Mouse (Mus musculus) embryonic facial prominence, embryonic 12.5 days (tissue): ENCODE measurements around the gene E330034G19Rik. TPM values are rescaled to one million over a fixed set of nuclear protein-coding genes. Genes with fewer than 3 reads are reported as not detected.
"Not testable (repeated sequence)": the region's sequence is repeated elsewhere in the genome, so short reads cannot be mapped to it uniquely, and the experiment has no call there.

Experiments
- ATAC-seq: fragments of 200-750 bp; cut with Nextera tagmentation; 2 replicates; pipeline ENCODE4 v1.8.0; 2017; ENCODE audit not compliant: insufficient number of reproducible peaks, insufficient read depth, low FRiP score, low TSS enrichment
- H3K27ac ChIP-seq: fragments of 300-500 bp; sonication (generic); 2 replicates; pipeline ENCODE4 v1.5.1; 2016; ENCODE audit warnings: mild to moderate bottlenecking
- H3K27me3 ChIP-seq: fragments of 300-500 bp; sonication (generic); 2 replicates; pipeline ENCODE4 v1.6.1; 2016; ENCODE audit warnings: mild to moderate bottlenecking, moderate library complexity
- H3K36me3 ChIP-seq: fragments of 300-500 bp; sonication (generic); 2 replicates; pipeline ENCODE4 v1.6.1; 2016; ENCODE audit warnings: mild to moderate bottlenecking
- H3K4me1 ChIP-seq: fragments of 300-500 bp; sonication (generic); 2 replicates; pipeline ENCODE4 v1.6.1; 2016
- H3K4me2 ChIP-seq: fragments of 300-500 bp; sonication (generic); replicated peaks from 2 replicates; pipeline ENCODE4 v1.6.1; 2016; ENCODE audit warnings: mild to moderate bottlenecking, moderate library complexity
- H3K4me3 ChIP-seq: fragments of 300-500 bp; sonication (generic); 2 replicates; pipeline ENCODE4 v1.5.1; 2016; ENCODE audit warnings: mild to moderate bottlenecking
- H3K9ac ChIP-seq: fragments of 300-500 bp; sonication (generic); 2 replicates; pipeline ENCODE4 v1.6.1; 2016; ENCODE audit warnings: mild to moderate bottlenecking, moderate library complexity
- H3K9me3 ChIP-seq: fragments of 300-500 bp; sonication (generic); 2 replicates; pipeline ENCODE4 v1.6.1; 2016; ENCODE audit warnings: mild to moderate bottlenecking, moderate library complexity
- WGBS: fragments of 180-500 bp; shearing (Covaris S2); methylation state at CpG from one replicate; pipeline ENCODE4 v1.1.7; 2016; 5-methylcytosine and 5-hydroxymethylcytosine counted together
- polyA plus RNA-seq: library from polyadenylated mRNA; unstranded; fragments of >200 nt; fragmentation: Nextera tagmentation; extraction: Ambion mirVana; gene quantifications from 2 replicates; pipeline ENCODE4 v1.2.1, GENCODE M21; 2016

E330034G19Rik gene
- polyA plus RNA-seq, 1 experiment from 2014 or later = not detected

GRCm38 (mm10) chr14:24273575-24273974 lies 19.4 kb upstream of the E330034G19Rik start:
- WGBS = 51% methylated on average over 2 of the region's 2 CpGs
- ATAC-seq = no peak

GRCm38 (mm10) chr14:24275534-24275933 lies 17.5 kb upstream of the E330034G19Rik start:
- Histone ChIP-seq H3K4me1 (no peaks in the 10 kb centered on the region), H3K4me2 (no peak overlapping the region), H3K27ac (no peak overlapping the region), H3K9ac (no peak overlapping the region), H3K4me3 (no peak overlapping the region), H3K36me3 (no peaks in the 10 kb centered on the region), H3K9me3 (no peaks in the 10 kb centered on the region), H3K27me3 (no peaks in the 10 kb centered on the region)
- 44% methylated on average over 2 of the region's 2 CpGs for WGBS
- ATAC-seq = no peak

More at GRCm38 (mm10) chr14:24273575-24273974, 19.4 kb upstream of the E330034G19Rik start:
- Histone ChIP-seq H3K4me3 (no peak overlapping the region), H3K27ac (no peak overlapping the region), H3K9me3 (no peaks in the 10 kb centered on the region), H3K4me2 (no peak overlapping the region), H3K4me1 (peaks cover 6% of the 10 kb centered on the region; the same call in 1 of the 2 replicates), H3K27me3 (no peaks in the 10 kb centered on the region), H3K36me3 (no peaks in the 10 kb centered on the region), H3K9ac (no peak overlapping the region)

GRCm38 (mm10) chr14:24281278-24281677 lies 11.7 kb upstream of the E330034G19Rik start:
- no peak for ATAC-seq
- H3K4me2 ChIP-seq = no peak overlapping the region
- no peaks in the 10 kb centered on the region for H3K9me3 ChIP-seq
- no peaks in the 10 kb centered on the region for H3K27me3 ChIP-seq
- H3K27ac ChIP-seq = no peak overlapping the region
- WGBS = 64% methylated on average over 4 of the region's 4 CpGs
- H3K36me3 ChIP-seq = no peaks in the 10 kb centered on the region
- H3K4me3 ChIP-seq = no peak overlapping the region
- no peaks in the 10 kb centered on the region for H3K4me1 ChIP-seq
- no peak overlapping the region for H3K9ac ChIP-seq

DNA sequence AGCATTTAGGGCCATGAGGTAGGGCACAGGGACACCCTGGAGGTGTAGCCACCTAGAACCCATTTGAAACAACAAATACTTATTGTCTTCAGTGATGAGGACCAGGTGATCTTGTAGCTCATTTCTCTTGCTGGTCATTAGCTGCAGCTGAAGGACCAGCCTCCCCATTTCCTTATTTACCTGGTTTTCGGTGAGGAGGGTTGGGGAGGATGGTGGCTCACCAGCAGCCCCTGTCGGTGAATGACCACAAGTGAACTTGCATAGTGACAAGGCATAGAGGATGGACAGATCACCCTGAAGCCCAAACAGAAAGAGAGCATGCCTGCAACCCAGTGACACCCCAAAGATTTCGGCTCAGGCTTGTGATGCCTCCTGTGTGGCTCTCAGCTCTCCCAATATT lies 10.7 kb upstream of the E330034G19Rik start:
- Histone ChIP-seq H3K36me3 (no peaks in the 10 kb centered on the region), H3K9ac (no peak overlapping the region), H3K4me3 (no peak overlapping the region), H3K9me3 (no peaks in the 10 kb centered on the region), H3K27ac (no peak overlapping the region), H3K27me3 (no peaks in the 10 kb centered on the region), H3K4me1 (no peaks in the 10 kb centered on the region), H3K4me2 (no peak overlapping the region)
- WGBS = 62% methylated on average over 3 of the region's 3 CpGs
- no peak for ATAC-seq

DNA sequence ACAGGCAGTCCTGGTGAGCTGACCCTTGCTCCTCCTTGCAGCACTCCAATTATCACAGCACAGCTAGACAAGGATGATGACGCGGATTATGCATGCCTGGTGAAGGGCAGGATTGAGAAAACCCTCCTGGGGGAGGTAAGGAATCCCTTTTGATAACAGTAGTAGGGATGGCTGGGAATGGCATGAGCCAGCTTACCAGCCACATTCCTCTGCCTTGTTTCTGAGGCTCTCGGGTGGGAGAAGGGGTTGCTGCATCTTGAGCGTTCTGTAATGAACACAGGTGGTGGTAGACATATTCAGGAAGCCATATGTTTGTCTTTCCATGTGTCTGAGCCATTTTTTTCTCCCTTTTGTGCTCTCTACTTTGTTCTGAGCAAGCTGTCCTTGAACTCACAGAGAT lies 6.9 kb upstream of the E330034G19Rik start:
- 47% methylated on average over 4 of the region's 4 CpGs for WGBS
- ATAC-seq = no peak
- no peak overlapping the region for H3K4me3 ChIP-seq

DNA sequence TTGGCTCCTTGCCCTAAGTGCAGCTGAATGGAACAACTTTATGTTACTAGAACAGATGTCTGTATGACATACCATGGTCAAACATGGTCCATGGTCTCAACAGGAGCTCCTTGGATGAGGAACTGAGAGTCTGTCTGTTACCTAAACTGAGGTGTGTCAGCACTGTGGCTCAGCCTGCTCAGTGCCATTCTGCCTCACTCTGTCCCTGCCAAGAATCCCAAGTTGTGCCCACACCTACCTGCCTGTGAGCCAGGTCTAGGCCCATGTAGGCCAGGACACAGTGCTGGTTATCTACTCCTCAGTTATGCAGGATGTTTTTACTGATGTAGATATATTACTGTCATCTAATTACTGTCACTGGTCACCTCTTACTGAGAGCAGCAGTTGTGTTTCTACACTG lies 2.3 kb upstream of the E330034G19Rik start:
- no peak overlapping the region for H3K4me2 ChIP-seq
- H3K4me3 ChIP-seq = no peak overlapping the region
- no peak for ATAC-seq
- H3K36me3 ChIP-seq = no peaks in the 10 kb centered on the region
- no peaks in the 10 kb centered on the region for H3K4me1 ChIP-seq
- H3K27me3 ChIP-seq = no peaks in the 10 kb centered on the region
- H3K9me3 ChIP-seq = no peaks in the 10 kb centered on the region
- no peak overlapping the region for H3K27ac ChIP-seq
- H3K9ac ChIP-seq = no peak overlapping the region

More for the DNA sequence above, 6.9 kb upstream of the E330034G19Rik start:
- Histone ChIP-seq H3K9me3 (no peaks in the 10 kb centered on the region), H3K27me3 (no peaks in the 10 kb centered on the region), H3K4me1 (no peaks in the 10 kb centered on the region), H3K36me3 (no peaks in the 10 kb centered on the region), H3K27ac (no peak overlapping the region), H3K9ac (no peak overlapping the region), H3K4me2 (no peak overlapping the region)

GRCm38 (mm10) chr14:24293631-24294030 lies 617 bp downstream of the E330034G19Rik start:
- H3K9ac ChIP-seq = no peak overlapping the region
- H3K4me3 ChIP-seq = no peak overlapping the region
- no peak for ATAC-seq
- H3K9me3 ChIP-seq = no peaks in the 10 kb centered on the region
- WGBS = 81% methylated on average over 5 of the region's 5 CpGs
- H3K36me3 ChIP-seq = no peaks in the 10 kb centered on the region
- H3K4me2 ChIP-seq = no peak overlapping the region
- no peaks in the 10 kb centered on the region for H3K4me1 ChIP-seq
- H3K27me3 ChIP-seq = no peaks in the 10 kb centered on the region
- H3K27ac ChIP-seq = no peak overlapping the region

- not testable (repeated sequence) for H3K27me3 ChIP-seq, H3K4me1 ChIP-seq, H3K36me3 ChIP-seq, ATAC-seq, H3K9me3 ChIP-seq, H3K27ac ChIP-seq, H3K4me2 ChIP-seq, H3K9ac ChIP-seq, H3K4me3 ChIP-seq
- WGBS = 88% methylated on average over 1 of the region's 1 CpGs
Measured at GRCm38 (mm10) chr14:24302126-24302525, 9.1 kb downstream of the E330034G19Rik start.

DNA sequence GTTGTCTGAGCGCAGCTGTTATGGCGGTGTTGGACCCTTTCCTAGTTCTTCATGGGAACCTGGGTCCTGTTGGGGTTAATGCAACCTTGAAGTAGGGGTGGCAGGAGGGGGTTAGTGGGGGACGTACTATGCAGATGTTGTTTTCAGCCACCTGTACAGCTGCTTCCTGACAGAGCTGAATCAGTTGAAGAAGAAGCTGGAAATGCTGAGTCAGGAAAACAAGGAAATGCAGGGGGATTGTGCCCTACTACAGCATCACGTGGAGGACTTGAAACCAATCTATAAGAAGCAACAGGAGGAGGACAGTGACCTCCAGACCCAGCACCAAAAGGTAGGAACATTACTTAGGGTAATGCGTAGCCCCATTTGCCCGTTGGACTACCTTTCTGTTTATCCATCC lies 13.7 kb downstream of the E330034G19Rik start:
- H3K4me2 ChIP-seq = no peak overlapping the region
- no peaks in the 10 kb centered on the region for H3K36me3 ChIP-seq
- no peaks in the 10 kb centered on the region for H3K27me3 ChIP-seq
- no peak overlapping the region for H3K27ac ChIP-seq
- H3K9ac ChIP-seq = no peak overlapping the region
- H3K9me3 ChIP-seq = no peaks in the 10 kb centered on the region
- H3K4me1 ChIP-seq = no peaks in the 10 kb centered on the region
- 82% methylated on average over 6 of the region's 6 CpGs for WGBS
- ATAC-seq = no peak
- no peak overlapping the region for H3K4me3 ChIP-seq

GRCm38 (mm10) chr14:24307146-24307545 lies 14.1 kb downstream of the E330034G19Rik start:
- Histone ChIP-seq H3K36me3 (no peaks in the 10 kb centered on the region), H3K4me1 (no peaks in the 10 kb centered on the region), H3K9me3 (no peaks in the 10 kb centered on the region), H3K9ac (no peak overlapping the region), H3K27ac (no peak overlapping the region), H3K4me2 (no peak overlapping the region), H3K4me3 (no peak overlapping the region), H3K27me3 (no peaks in the 10 kb centered on the region)
- 76% methylated on average over 1 of the region's 1 CpGs for WGBS
- ATAC-seq = no peak

- 34% methylated on average over 3 of the region's 3 CpGs for WGBS
- H3K4me1 ChIP-seq = no peaks in the 10 kb centered on the region
Measured at GRCm38 (mm10) chr14:24311110-24311509, 18.1 kb downstream of the E330034G19Rik start.

GRCm38 (mm10) chr14:24347007-24347406 lies 54.0 kb downstream of the E330034G19Rik start:
- H3K27me3 ChIP-seq, H3K36me3 ChIP-seq, ATAC-seq, H3K27ac ChIP-seq, H3K9ac ChIP-seq, H3K4me1 ChIP-seq, H3K4me3 ChIP-seq, H3K9me3 ChIP-seq, H3K4me2 ChIP-seq: not testable (repeated sequence)
- WGBS = 83% methylated on average over 3 of the region's 3 CpGs

More at GRCm38 (mm10) chr14:24311110-24311509, 18.1 kb downstream of the E330034G19Rik start:
- Histone ChIP-seq H3K4me3 (no peak overlapping the region), H3K36me3 (no peaks in the 10 kb centered on the region), H3K9me3 (no peaks in the 10 kb centered on the region), H3K27ac (no peak overlapping the region), H3K4me2 (no peak overlapping the region), H3K9ac (no peak overlapping the region), H3K27me3 (no peaks in the 10 kb centered on the region)
- no peak for ATAC-seq
